Mouse (Mus musculus): ENCODE data around the gene Gm42906.

Gene Gm42906

DNA sequence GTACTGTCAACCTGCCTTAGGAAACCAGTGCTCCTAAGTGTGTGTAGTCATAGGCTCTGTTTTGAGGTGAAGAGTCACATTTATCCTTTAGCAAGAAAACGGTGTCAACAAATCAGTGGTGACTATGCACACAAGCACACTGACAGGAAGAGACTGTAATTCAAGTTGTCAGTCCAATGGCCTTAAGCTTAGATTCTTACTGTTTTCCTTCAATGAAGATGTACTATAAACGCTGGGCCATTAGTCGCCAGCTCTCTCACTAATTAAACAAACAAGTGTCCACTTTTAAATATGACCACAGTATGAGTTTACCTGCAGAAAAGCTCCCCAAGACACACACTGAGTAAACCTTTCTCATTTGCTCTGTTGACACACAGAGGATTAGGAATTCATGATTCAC, 238.6 kb downstream of the Gm42906 start:
- in situ Hi-C loops (cut with MseI, MboI): no loop called here

DNA sequence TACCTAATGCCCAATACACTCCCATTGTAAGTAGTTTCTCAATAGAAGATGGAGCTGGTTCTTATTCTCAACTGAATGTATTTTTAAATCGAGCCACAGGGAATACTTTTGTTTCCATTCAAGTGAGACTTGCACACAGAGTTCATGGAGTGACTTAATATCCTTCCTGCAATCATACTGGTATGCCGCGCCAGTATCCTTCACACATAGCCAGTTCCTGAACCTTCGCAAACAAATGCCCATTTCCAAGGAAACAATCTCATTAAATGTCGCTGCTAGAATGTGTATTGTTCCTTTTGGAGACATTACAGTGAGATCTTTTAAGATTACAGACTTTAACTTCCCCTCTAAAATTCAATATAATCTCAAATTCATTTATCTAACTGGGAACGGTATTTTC, 239.3 kb downstream of the Gm42906 start:
- in situ Hi-C loops (cut with MseI, MboI): no loop called here

DNA sequence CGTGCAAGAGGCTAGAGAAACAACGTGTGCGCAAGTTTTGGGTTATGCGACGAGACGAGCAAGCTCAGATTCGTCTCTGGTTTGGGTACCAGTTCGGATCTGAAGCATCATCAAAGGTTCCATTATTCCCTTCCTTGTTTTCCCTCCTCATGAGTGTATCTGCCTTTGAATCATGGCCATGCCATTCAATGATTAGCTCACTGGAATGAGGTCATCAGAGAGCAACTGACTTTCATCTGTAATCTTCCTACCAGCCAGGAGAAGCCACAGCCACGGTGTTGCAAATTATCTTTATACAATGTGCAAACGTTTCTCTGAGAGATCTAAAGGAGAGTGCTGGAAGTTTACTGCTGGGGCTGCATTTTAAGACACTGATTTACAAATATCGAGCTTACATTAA, 240.6 kb downstream of the Gm42906 start:
- in situ Hi-C loops (cut with MseI, MboI): no loop called here

DNA sequence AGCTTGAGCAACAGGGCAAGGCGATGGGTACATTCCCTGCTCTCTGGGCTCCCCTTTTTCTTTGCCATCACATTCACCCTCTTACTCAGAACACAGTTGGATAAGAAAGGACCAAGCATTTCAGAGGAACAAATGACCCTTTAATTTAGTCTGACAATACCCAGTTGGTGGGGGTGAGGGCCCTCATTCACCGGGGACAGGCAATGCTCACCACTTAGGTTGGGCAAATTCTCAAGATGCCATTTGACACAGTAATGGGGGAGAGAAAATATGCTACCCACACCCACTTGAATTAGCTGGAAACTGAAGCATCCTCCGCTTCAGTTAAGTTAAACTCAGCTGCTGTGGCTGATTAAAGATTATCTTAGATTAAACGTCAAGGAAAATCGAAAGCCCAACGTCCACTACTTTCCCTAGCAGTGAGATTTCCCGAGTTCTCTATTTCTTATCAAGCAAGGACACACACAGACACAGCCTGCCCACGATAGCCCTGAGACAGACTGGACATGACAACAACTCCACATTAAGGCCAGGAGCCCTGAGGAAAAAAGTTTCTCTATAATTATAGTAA, 242.6 kb downstream of the Gm42906 start:
- in situ Hi-C loops (cut with MseI, MboI): no loop called here

DNA sequence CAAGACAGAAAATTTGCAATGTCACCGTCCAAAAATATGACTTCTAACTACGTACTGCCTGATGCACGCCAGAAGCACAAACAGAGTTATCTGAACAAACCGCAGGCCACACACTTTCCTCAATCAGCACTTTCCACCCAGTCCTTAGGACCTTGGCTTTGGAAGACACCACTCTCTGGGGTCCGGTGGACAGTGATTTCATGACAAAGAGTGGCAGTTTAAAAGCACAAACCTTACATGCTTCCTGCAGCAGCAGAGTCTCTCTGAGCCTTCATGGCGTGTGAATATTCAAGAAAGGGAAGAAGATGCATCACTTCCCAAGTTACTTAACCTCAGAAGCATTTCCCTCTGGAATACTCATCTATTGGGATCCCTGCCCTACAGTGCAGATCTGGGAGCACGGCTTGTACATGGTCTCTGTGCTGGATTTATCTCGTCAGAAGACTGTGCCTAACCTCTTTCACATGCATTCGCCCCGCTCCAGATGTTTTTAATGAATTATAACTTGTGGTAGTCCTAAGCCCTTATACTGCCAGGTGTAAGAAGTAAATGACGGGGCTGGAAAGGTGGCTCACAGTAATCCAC, 244.2 kb downstream of the Gm42906 start:
- in situ Hi-C loops (cut with MseI, MboI): no loop called here

DNA sequence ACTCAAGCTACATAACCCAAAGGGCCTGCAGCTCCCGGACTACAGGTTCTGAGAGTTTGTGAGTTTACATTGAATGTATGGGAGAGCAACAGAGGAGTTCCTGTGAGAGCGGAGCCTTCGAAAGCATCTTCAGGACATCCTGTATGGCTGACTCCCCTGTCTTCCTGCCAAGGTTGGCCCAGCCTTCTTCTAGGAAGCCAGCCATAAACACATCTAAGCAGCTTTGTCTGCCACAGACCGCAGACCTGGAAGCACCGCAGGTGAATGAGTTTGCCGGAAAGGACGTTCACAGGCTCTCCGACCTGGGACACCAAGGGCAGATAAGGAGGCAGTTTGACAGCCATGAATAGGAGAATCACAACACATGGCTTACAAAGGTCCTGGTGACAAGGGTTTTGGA, 246.7 kb downstream of the Gm42906 start:
- in situ Hi-C loops (cut with MseI, MboI): no loop called here

DNA sequence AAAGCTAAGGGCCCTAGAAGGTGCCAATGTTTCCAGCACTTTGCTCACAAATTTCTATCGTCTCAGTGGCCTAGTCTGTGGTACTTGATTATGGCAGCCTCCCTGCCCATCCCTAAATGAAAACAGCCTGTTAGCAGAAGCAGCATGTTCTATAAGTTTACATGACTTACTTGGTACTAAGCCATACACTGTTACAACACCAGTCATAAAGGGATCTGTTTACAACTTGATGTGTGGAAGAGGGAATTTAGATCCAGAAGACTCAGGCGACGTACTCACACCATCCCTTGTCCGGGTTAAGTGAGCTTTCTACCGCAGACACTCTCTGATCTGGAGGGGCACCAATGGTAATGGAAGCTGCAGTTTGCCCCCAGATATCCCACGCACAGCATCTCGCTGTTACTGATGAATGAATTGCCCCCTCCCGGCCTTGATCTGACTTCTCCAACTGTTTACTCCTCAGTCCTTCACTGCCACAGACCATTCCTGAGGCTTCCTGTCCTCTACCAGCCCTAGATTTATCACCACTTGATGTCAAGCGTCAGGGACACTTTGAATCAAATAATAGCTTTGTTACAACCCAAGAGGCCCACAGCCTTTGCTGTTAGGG, 247.7 kb downstream of the Gm42906 start:
- in situ Hi-C loops (cut with MseI, MboI): no loop called here

DNA sequence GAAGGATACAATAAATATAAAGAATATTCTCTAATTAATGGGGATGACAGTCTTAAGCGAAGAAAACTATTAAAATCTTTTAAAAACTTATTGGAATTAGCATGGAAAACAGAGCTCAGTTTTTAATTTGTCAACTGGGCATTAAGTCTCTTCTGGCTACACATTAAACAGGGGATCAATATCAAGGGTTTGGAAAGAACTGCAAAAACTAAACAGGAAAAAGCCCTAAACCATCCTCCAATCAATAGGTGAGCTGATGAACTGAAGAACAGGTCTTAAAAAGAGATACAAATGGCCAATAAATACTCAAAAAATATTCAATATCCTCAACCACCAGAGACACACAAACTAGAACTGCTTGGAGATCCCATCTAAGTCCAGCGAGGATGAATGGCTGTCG, 250.8 kb downstream of the Gm42906 start:
- in situ Hi-C loops (cut with MseI, MboI): no loop called here

DNA sequence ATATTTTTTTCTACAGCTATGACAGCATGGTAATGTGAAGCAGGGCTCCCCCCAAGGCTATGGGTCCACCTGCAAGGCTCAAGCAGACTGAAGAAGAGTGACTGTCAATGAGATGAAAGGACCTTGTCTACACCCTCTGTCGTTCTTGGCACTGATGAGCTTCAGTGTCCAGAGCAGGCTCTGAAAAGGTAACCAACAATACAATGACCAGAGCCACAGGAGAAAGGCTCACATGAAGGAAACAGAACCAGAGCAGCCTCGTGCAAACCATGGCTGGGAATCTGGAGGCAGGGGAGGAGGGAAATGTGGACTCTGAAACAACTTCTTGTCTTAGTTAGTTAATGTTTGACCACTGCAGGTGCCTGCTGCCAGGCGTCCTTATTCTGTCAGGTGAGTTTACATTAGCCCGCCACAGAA, 252.1 kb downstream of the Gm42906 start:
- in situ Hi-C loops (cut with MseI, MboI): no loop called here

DNA sequence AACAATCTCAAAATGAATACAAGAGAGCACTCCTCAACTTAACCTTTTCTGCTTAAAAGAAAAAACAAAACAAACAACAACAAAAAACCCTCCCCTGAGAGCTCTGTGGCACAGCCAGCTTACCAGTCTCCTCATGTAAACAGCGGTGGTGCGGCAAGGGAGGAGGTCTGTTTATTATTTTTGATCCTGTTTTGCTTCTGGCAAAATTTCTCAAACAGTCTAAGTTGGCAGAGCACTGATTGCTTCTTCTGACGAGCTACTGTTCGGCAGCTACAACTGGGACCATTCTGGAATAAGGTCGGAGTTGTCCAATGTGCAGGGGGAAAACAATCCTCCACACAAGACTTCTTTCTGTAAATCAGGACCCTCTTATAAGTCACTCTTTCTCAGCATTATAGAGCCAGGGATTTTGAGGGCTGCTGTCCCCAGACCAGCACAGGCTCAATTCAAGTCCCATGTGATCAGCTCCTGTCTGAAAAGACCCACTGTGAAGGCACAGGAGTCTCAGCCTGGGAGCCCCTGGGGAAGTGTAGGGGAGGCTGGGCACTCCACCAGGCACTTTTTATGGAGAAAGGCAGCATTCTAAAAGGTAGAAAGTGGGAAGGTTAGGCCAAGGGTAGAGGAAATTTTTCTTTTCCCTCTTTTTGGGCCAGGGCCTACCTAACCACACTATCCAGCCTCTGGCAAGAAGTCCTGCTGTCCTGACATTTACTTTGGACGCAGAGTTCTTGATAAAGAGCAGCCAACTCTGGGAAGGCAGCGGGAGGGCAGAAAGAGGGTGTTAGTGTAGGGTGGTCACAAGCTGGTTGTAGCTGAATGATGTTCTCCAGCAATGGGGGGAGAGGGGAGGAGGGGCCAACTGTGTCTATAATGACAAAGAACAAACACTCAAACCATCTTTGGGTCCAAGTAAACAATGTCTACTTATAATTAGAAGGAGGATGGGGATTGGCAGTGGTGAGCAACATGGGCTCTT, 253.2 kb downstream of the Gm42906 start:
- in situ Hi-C loops (cut with MseI, MboI): no loop called here

DNA sequence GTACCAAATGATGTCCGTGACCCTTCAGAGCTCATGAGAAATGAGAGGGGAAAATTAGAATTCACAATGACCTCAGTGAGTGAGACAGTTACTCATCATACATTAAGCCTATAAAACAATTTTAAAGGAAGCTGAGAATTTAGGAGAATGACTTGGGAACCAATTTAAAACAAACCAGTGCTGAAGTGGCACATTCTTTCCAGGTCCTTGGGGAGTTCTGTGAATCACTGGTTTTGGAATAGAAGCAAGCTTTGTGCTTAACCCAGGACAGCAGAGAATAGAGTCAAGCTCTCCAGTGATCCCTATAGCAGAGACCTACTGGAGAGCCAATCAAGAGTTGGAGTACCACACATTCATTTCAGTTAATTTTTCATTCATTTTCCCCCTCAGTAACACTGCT, 254.2 kb downstream of the Gm42906 start:
- in situ Hi-C loops (cut with MseI, MboI): no loop called here

DNA sequence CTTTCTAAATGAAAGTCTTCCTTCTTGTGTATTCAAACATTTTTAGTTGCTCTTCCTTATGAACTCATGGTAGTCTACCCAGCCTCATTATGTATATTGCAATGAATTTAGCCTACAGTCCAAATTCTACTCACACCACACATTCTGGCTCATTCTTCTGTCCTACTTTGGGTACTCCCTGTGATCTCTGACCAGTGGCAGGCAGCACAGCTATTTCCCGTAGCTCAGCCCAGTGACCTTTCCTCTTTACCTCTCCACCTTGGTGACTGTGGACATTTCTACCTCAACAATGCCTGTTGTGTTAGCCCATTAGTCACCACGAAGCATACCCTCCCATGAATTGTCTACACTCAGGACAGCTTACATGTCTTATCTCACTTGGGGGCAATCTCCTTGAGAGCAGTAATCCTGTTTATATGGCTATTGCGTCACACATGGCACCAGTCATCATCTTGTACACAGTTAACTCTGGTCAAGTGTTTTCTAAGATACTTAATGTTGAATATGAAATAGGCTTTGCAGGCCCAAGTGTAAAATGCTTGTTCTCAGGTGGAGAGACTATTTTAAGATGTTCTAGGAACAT, 257.7 kb downstream of the Gm42906 start:
- in situ Hi-C loops (cut with MseI, MboI): no loop called here

DNA sequence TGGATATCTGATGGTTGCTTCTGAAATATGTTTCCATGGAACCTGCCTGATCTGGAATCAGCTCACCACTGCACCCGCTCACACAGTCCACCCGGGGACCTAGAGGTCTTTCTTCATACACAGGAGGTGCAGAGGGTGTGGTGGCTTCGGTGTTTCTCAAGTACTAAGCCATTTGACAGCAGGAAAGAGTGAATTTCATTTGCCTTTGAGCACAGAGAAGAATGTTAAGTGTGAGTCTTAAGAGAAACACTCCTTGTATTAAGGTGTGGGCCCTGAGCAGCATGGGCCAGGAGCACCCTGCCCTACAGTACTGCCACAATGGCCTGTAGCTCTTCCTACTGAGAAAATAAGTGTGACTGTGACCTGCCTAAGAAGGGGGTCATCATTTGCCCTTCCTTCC, 259.8 kb downstream of the Gm42906 start:
- in situ Hi-C loops (cut with MseI, MboI): no loop called here

DNA sequence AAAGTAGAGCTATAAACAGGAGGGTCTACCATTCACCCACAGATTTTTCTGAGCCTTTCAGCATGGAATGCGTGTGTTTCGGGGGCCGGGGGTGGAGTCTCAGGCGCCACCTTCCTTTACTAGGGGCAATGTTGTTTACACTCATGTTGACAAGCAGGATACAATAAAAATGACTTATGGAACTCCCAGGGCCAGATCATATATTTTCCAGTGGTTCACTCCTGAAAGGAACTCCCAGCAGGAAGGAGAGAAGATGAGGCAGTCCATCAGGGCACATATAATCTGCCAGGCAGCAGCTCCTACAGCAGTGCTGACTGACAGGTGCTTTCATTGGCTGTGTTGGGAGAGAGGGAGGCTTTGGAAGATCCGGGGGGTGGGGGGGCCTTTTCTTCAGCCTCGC, 260.3 kb downstream of the Gm42906 start:
- in situ Hi-C loops (cut with MseI, MboI): no loop called here

DNA sequence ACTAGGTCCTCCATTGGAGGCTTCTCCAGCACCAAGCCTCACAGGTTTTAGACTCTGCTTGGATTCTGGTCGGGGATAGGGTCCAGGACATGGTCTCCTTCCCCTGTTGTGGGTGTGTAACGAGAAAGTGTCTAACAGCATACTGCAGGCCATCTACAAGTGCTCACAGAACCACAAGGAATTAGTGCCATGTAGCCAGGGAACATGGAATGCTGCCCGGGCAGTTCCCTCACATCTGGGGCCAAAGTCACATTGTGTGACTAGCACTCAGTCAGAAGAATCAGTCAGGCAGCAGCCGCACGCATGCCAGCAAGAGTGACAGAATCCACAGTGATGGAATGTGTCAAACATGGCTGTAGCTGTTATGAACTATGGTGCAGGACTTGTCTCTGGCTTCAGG, 261.7 kb downstream of the Gm42906 start:
- in situ Hi-C loops (cut with MseI, MboI): no loop called here

DNA sequence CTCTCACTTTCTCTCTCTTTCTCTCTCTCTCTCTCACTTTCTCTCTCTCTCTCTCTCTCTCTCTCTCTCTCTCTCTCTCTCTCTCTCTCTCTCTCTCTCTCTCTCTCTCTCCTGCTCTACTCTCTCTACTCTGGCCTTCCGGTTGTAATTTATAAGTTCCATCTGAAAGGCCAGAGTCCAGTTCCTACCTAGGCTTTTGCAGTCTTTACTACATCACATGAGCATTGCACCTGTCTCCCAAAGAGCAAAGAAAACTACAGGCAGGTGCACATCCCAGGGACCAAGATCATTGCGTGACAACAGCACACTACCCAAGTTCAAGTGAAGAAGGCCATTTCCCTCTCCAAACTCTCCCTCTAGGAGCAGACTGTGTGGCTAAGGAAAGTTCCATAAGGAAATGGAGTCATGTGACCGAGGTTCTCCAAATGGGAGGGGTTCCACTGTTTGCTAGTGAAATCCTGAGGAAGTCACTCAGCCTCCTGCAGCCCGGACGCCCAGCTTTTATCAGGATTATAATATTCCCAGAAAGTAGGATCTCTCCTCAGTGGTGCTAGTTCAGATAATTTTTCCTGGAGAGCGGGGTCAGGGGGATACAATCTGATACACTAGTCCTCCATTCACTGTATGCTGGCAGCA, 262.5 kb downstream of the Gm42906 start:
- in situ Hi-C loops (cut with MseI, MboI): no loop called here

DNA sequence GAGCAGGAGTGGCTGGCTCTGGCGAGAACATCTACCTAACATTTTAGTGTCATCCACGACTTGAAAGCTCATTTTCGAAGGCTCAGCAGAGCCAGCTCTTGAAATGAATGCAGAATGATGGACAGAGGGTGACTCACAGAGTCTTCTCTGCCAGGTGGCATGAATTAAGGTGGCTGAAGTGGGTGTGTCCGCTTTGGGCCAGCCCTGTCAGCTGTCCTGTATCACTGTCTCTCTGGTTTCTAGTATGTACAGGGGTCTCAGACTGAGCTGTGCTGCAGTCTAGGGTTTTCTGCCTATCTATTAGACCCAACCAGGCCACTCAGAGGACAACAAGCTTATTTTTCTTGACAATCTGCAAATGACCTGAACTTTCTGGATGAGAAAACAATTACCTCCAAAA, 263.1 kb downstream of the Gm42906 start:
- in situ Hi-C loops (cut with MseI, MboI): no loop called here

DNA sequence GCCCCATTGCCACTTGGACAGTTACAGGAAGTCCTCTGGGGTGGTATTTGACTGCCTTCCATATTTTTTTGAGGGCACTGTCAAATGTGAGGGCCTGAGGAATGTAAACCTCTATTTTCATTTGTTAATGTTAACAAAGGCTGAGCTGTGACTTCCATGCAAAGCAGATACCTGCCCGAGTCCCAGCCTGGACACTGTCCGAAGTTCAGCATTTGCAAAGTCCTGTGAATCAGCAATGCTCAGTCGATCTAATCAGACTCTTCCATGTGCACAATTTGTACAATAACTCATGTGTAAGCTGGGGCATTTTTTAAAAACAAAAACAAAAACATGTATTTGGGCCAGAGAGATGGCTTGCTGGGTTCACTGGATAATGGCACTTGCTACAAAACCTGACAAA, 265.3 kb downstream of the Gm42906 start:
- in situ Hi-C loops (cut with MseI, MboI): no loop called here

DNA sequence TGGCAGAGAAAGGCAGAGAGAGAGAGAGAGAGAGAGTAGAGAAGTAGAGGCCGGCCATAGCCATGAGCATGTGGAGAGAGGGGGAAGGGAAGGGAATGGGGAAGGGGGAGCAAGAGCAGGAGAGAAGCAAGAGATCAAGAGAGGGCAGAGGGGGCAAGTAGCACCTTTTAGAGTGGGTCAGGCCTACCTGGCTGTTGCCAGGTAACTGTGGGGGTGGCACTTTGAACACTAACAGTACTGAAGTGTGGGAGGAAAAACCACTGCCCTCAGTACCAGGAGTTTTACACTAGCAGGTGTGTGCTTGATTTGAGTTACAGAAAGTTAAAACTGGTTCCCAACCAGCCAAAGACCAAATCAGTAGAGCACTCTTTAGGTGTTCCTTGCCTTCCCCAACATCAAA, 272.7 kb downstream of the Gm42906 start:
- in situ Hi-C loops (cut with MseI, MboI): no loop called here

DNA sequence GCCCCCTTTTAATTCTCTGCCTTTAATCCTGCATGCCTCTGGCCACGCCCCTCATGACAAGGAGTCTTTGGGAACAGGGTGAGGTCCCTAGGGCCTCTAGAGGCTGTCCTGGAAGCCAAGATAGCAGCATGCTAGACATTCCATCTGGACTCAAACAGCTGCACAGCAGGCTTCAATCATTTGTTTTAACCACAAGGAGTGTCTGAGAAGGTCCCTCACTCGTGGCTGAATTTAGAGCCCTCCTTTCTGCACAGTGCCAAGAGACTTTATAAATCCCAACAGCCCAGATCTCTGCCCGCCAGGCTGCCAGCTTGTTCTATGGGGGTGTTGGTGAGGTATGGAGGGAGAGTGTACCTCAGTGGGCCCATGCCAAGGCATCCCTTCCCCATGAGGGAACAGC, 273.2 kb downstream of the Gm42906 start:
- in situ Hi-C loops (cut with MseI, MboI): no loop called here

DNA sequence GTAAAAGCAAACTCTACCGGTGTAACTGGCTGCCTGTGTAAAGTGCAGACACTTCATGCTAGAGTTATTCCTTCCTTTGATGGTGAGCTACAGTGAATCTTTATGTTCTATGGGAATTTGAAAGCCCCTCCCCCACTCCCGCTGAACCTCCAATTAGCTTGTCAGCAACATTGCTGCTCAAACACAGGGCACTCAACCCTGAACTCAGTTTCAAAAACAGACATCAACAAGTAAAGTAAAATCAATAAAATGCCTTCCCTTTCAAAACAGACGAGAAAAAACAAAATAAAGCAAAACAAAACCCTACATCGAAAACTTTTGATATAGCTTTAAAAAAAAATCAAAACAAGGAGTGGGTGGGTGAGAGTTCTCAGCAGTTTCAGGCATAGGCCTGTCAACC, 273.9 kb downstream of the Gm42906 start:
- in situ Hi-C loops (cut with MseI, MboI): no loop called here

DNA sequence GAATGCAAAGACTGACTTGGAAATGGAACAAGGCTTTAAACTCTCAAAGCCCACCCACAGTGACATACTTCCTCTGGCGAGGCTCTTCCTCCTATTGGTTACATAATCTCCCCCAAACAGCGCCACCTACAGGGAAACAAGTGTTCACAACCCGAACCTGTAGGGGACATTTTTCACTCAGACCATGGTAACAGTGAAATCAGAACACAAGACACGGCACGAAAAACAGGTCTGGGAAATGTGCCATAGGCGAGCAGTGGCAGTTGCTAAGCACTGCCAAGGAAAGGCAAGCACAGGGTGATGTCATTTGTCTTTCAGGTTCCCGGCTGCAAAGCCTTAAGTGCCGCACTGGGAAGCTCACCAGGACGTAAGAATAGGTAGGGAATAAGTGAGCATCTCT, 276.4 kb downstream of the Gm42906 start:
- in situ Hi-C loops (cut with MseI, MboI): no loop called here

All from mouse trophoblast stem cell (cell line).